Mouse (Mus musculus): ENCODE measurements at regions not wholly inside any gene's neighbourhood (a gene's known extent, or its start where the extent isn't known, plus 50 kb on each side); places are given as distances from the start of the nearest gene placed in this dataset.
A peak's percentile ranks its signal among the peaks of the same experiment; 100 is the strongest.

- no peak for DNase-seq (ENCODE audit: low spot score in 2 of 2)
Observed at GRCm38 (mm10) chr10:17362643-17363042, 360.4 kb upstream of the Cited2 start.

- no peak for DNase-seq (ENCODE audit: low spot score in 2 of 2)
Observed at GRCm38 (mm10) chr10:17366042-17366740, 356.8 kb upstream of the Cited2 start.

GRCm38 (mm10) chr10:17367026-17367425 lies 356.0 kb upstream of the Cited2 start:
- no peak for DNase-seq (ENCODE audit: low spot score in 2 of 2)

- no peak for DNase-seq (ENCODE audit: low spot score in 2 of 2)
Observed at GRCm38 (mm10) chr10:17367430-17367829, 355.6 kb upstream of the Cited2 start.

GRCm38 (mm10) chr10:17368636-17369035 lies 354.4 kb upstream of the Cited2 start:
- no peak for DNase-seq (ENCODE audit: low spot score in 2 of 2)

- no peak for DNase-seq (ENCODE audit: low spot score in 2 of 2)
Observed at GRCm38 (mm10) chr10:17372905-17373304, 350.1 kb upstream of the Cited2 start.

- DNase-seq (ENCODE audit: low spot score in 2 of 2) = no peak
Observed at GRCm38 (mm10) chr10:17374047-17374446, 349.0 kb upstream of the Cited2 start.

GRCm38 (mm10) chr10:17382990-17383389 lies 340.0 kb upstream of the Cited2 start:
- DNase-seq (ENCODE audit: low spot score in 2 of 2) = no peak

- DNase-seq (ENCODE audit: low spot score in 2 of 2) = no peak
Observed at GRCm38 (mm10) chr10:17385181-17385580, 337.8 kb upstream of the Cited2 start.

GRCm38 (mm10) chr10:17387296-17387695 lies 335.7 kb upstream of the Cited2 start:
- no peak for DNase-seq (ENCODE audit: low spot score in 2 of 2)

GRCm38 (mm10) chr10:17395495-17396224 lies 327.4 kb upstream of the Cited2 start:
- no peak for DNase-seq (ENCODE audit: low spot score in 2 of 2)

- DNase-seq (ENCODE audit: low spot score in 2 of 2) = no peak
Observed at GRCm38 (mm10) chr10:17403899-17404298, 319.1 kb upstream of the Cited2 start.

GRCm38 (mm10) chr10:17407854-17408606 lies 315.0 kb upstream of the Cited2 start:
- DNase-seq (ENCODE audit: low spot score in 2 of 2) = no peak

GRCm38 (mm10) chr10:17408781-17409180 lies 314.2 kb upstream of the Cited2 start:
- no peak for DNase-seq (ENCODE audit: low spot score in 2 of 2)

- DNase-seq (ENCODE audit: low spot score in 2 of 2) = no peak
Observed at GRCm38 (mm10) chr10:17411300-17411987, 311.6 kb upstream of the Cited2 start.

- no peak for DNase-seq (ENCODE audit: low spot score in 2 of 2)
Observed at GRCm38 (mm10) chr10:17415112-17415511, 307.9 kb upstream of the Cited2 start.

- no peak for DNase-seq (ENCODE audit: low spot score in 2 of 2)
Observed at GRCm38 (mm10) chr10:17416121-17416520, 306.9 kb upstream of the Cited2 start.

GRCm38 (mm10) chr10:17417394-17417793 lies 305.6 kb upstream of the Cited2 start:
- no peak for DNase-seq (ENCODE audit: low spot score in 2 of 2)

GRCm38 (mm10) chr10:17418227-17418685 lies 304.8 kb upstream of the Cited2 start:
- peak; percentile 18 to 59 for DNase-seq (ENCODE audit: low spot score in 2 of 2)

- DNase-seq (ENCODE audit: low spot score in 2 of 2) = no peak
Observed at GRCm38 (mm10) chr10:17423584-17424278, 299.3 kb upstream of the Cited2 start.

GRCm38 (mm10) chr10:17426197-17426596 lies 296.8 kb upstream of the Cited2 start:
- no peak for DNase-seq (ENCODE audit: low spot score in 2 of 2)
